Mouse (Mus musculus) ES-Bruce4 (cell line): ENCODE measurements around the gene Csde1. TPM values are rescaled to one million over a fixed set of nuclear protein-coding genes. Genes with fewer than 3 reads are reported as not detected.

Experiments
- H3K27ac ChIP-seq: 2 replicates; pipeline ENCODE4 v1.5.1; 2012; ENCODE audit warnings: low read length, inconsistent platforms; ENCODE audit not compliant: insufficient read depth
- H3K27me3 ChIP-seq: 2 replicates; pipeline ENCODE4 v1.6.1; 2012; ENCODE audit warnings: mild to moderate bottlenecking, low read length, inconsistent platforms; ENCODE audit not compliant: control insufficient read depth, poor library complexity, insufficient read depth, severe bottlenecking
- H3K36me3 ChIP-seq: 2 replicates; pipeline ENCODE4 v1.6.1; 2012; ENCODE audit warnings: inconsistent platforms, mild to moderate bottlenecking, low read length, moderate library complexity; ENCODE audit not compliant: control insufficient read depth, poor library complexity, insufficient read depth, severe bottlenecking
- H3K4me1 ChIP-seq: one replicate; pipeline ENCODE4 v1.8.1; 2011; ENCODE audit warnings: low read length; ENCODE audit not compliant: control insufficient read depth, insufficient read depth
- H3K4me3 ChIP-seq: 2 replicates; pipeline ENCODE4 v1.5.1; 2011; ENCODE audit warnings: low read depth, mild to moderate bottlenecking, low read length
- H3K9ac ChIP-seq: 2 replicates; pipeline ENCODE4 v1.6.1; 2012; ENCODE audit warnings: low read depth, mild to moderate bottlenecking, inconsistent platforms; ENCODE audit not compliant: poor library complexity, severe bottlenecking
- H3K9me3 ChIP-seq: replicated peaks from 2 replicates; pipeline ENCODE4 v1.6.1; 2012; ENCODE audit warnings: mild to moderate bottlenecking, low read length, inconsistent platforms; ENCODE audit not compliant: control insufficient read depth, poor library complexity, insufficient read depth, severe bottlenecking
- CTCF ChIP-seq: IDR thresholded peaks from one replicate; pipeline ENCODE4 v1.8.1; 2011; ENCODE audit warnings: low read depth, low read length
- EP300 ChIP-seq: IDR thresholded peaks from 2 replicates; pipeline ENCODE4 v1.6.1; 2011; ENCODE audit warnings: low read depth, low read length; ENCODE audit not compliant: insufficient read depth
- POLR2A ChIP-seq: IDR thresholded peaks from one replicate; pipeline ENCODE4 v1.8.1; 2011; ENCODE audit warnings: low read length; ENCODE audit not compliant: insufficient read depth
- polyA plus RNA-seq: library from polyadenylated mRNA; stranded (reverse); fragments of >200 nt; gene quantifications from 2 replicates; pipeline ENCODE4 v1.2.4, GENCODE M21; 2011; ENCODE audit warnings: low read depth; ENCODE audit not compliant: missing spikeins, insufficient read depth, insufficient read length

The Csde1 gene
- polyA plus RNA-seq, 1 experiment, result 518 TPM

DNA sequence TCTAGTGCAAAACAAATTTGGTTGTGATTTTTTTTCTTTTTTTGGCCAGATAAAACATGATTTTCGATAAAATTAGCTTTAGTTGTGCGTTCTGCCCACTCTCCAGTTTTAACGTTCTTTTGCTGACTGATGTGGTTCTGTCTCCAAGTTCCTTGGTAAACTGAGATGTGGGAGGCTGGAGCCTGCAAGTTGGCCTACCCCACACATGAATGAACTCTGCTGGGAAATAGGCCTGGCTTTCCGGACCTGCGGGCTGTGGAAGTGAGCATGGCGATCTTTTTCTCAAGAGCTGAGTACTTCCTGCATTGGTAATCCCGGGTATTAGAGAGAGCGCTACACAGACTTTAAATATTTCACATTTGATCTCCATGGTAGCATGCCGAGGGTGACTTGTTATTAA lies 55.6 kb downstream of the Csde1 start:
- Histone ChIP-seq H3K36me3 (no peaks in the 10 kb centered on the region), H3K4me3 (no peak overlapping the region), H3K4me1 (no peaks in the 10 kb centered on the region), H3K27ac (no peak overlapping the region), H3K9me3 (no peaks in the 10 kb centered on the region), H3K27me3 (no peaks in the 10 kb centered on the region), H3K9ac (no peak overlapping the region)
- TF ChIP-seq EP300, result no peak
- TF ChIP-seq POLR2A, result no peak
- TF ChIP-seq CTCF, result no peak

DNA sequence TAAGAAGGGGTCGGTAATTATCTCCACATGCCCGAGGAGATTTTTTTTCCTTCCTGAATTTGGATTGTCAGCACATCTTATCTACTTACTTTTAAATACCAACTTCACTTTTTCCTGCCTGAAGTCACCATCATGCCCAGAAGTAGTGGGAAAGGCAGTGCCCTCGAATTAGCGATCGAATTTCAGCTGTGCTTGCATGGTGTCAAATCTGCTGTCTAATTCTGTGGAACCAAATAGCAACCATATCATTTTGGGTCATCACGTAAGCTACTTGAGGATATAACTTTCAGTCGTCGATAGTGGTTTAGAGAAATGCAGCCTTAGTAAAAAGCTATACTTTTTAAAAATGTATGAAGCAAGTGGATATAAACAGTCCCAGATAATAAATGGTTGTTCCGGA lies 56.2 kb downstream of the Csde1 start:
- Histone ChIP-seq H3K9me3 (no peaks in the 10 kb centered on the region), H3K9ac (no peak overlapping the region), H3K27ac (no peak overlapping the region), H3K27me3 (no peaks in the 10 kb centered on the region), H3K4me3 (no peak overlapping the region), H3K4me1 (no peaks in the 10 kb centered on the region), H3K36me3 (no peaks in the 10 kb centered on the region)
- TF ChIP-seq EP300, result no peak
- TF ChIP-seq CTCF, result no peak
- TF ChIP-seq POLR2A, result no peak

DNA sequence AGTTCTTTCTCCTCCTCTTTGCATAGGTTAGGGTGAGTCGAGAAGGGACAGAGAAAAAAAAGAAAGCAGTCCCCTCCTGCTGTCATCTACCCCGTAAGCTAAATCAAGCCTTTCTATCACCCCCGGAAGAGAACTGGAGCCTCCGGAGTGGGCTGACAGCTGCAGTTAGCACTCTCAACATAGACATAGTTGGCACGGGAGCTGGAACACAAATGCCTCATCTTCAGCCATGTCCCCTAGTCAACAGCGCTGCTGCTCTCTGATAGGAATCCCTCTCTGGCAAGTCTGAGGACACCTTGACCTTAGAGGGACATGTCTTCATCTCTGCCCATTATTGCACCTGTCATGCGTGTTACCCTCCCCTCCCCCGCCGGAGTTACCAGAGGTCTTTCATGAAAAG lies 59.1 kb downstream of the Csde1 start:
- H3K27me3 ChIP-seq, result no peaks in the 10 kb centered on the region
- H3K4me3 ChIP-seq, result no peak overlapping the region
- TF ChIP-seq CTCF (no peak), EP300 (no peak), POLR2A (no peak)

DNA sequence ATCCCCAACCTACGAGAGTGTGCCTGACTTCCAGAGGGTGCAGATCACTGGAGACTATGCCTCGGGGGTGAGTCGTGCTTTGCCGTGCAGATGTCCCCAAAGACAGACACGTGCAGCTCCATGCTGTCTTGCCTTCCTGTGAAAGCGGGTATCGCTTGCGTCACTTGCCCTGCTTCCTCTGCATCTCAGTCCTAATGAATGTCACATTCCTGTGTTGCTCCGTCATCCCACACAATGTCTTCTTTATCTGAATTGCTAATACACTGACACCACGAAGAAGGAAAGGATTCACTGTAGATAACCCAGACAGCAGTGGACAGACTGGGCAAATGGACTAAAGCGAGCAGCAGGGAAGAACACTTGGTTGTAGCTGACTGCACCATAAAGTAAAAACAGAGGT lies 60.8 kb downstream of the Csde1 start:
- no peak overlapping the region for H3K9ac ChIP-seq

More for the DNA sequence above, 59.1 kb downstream of the Csde1 start:
- H3K4me1 ChIP-seq, result peaks cover under 1% of the 10 kb centered on the region
- no peak overlapping the region for H3K27ac ChIP-seq
- no peak overlapping the region for H3K9ac ChIP-seq
- no peaks in the 10 kb centered on the region for H3K9me3 ChIP-seq
- no peaks in the 10 kb centered on the region for H3K36me3 ChIP-seq

DNA sequence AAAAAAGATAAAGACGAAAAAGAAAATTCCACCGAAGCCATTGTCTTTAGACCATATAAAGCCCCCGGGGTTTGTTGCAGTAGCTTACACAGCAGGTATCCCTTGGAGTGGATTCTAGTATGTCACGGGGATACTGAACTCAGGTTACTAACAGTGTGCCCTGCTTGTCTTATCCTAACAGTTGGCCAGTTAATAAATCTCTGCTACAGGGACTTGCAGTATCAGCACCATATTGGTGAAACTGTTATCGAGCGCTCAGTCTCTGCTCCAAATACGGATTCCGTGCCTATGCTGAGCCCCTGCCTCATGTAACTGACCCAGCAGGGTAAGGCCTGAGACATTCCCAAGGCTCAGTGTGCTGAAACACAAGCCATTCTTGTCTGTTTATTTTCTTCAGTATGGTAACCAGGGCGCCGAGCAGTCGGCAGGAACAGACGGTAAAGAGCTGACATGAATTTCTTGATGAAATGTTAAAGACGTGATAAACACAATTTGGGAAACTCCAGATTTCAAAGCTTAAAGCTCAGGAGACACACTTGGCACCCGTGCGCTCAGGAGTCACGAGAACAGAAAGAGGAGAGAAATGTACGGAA lies 61.7 kb downstream of the Csde1 start:
- Histone ChIP-seq H3K9me3 (no peaks in the 10 kb centered on the region), H3K27ac (no peak overlapping the region), H3K4me3 (no peak overlapping the region), H3K4me1 (peaks cover 6% of the 10 kb centered on the region), H3K36me3 (no peaks in the 10 kb centered on the region), H3K27me3 (no peaks in the 10 kb centered on the region), H3K9ac (no peak overlapping the region)
- TF ChIP-seq EP300 (no peak), CTCF (no peak), POLR2A (no peak)

More for the DNA sequence above, 60.8 kb downstream of the Csde1 start:
- H3K4me1 ChIP-seq, result peaks cover 6% of the 10 kb centered on the region
- H3K9me3 ChIP-seq, result no peaks in the 10 kb centered on the region
- no peaks in the 10 kb centered on the region for H3K27me3 ChIP-seq
- H3K27ac ChIP-seq, result no peak overlapping the region
- no peak overlapping the region for H3K4me3 ChIP-seq
- no peaks in the 10 kb centered on the region for H3K36me3 ChIP-seq
- TF ChIP-seq POLR2A, result no peak
- no peak for TF ChIP-seq EP300

DNA sequence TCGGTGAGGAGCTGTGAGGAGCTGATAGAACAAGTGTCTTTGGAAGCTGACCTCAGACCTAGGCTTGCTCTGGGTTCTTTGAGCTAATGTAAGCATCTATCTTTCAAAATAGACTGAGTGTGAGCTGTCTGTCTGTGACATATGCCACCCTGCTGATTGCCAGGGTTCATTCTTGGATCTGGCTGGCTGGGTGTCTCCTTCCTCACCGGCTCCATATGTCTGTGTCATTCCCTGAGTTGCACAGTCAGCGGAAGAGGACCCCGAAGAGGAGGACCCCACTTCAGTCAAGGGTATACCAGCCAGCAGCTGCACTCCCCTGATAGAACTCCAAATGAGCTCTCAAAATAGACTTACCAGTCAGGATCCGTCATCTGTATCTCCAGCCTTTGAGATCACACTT lies 62.5 kb downstream of the Csde1 start:
- Histone ChIP-seq H3K27me3 (no peaks in the 10 kb centered on the region), H3K9me3 (no peaks in the 10 kb centered on the region), H3K27ac (no peak overlapping the region), H3K4me3 (no peak overlapping the region), H3K36me3 (no peaks in the 10 kb centered on the region), H3K9ac (no peak overlapping the region), H3K4me1 (peaks cover 6% of the 10 kb centered on the region)
- TF ChIP-seq EP300, result no peak
- TF ChIP-seq POLR2A, result no peak
- TF ChIP-seq CTCF, result no peak

DNA sequence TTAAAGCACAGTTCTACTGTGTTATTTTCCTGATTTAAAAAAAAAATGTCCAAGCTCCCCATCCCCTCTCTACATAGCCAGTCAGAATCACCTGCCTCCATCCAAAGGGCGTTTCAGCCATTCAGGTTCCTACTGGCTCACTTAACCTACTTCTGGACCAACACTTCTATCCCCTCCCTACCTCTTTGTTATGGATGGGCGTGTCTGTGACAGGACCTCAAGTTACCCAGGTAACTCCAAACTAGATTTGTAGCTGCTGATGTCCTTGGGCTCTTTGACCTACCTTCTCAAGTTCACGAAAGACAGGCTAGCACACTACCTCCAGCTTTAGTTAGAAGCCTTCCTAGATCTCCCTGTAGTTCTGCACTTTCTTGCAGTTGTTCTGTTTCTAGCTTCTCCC lies 65.8 kb downstream of the Csde1 start:
- Histone ChIP-seq H3K27ac (peak overlapping the region; percentile 87), H3K36me3 (no peaks in the 10 kb centered on the region), H3K27me3 (no peaks in the 10 kb centered on the region), H3K4me1 (peaks cover 6% of the 10 kb centered on the region), H3K9me3 (no peaks in the 10 kb centered on the region), H3K9ac (no peak overlapping the region), H3K4me3 (no peak overlapping the region)
- TF ChIP-seq CTCF, result no peak
- no peak for TF ChIP-seq POLR2A
- peak; percentile 29; the same call in 1 of the 2 replicates for TF ChIP-seq EP300
